Mouse (Mus musculus) urinary bladder, postnatal 0 days (tissue): ENCODE results near the gene Zfp706. TPM values are rescaled to one million over a fixed set of nuclear protein-coding genes. Genes with fewer than 3 reads are reported as not detected.

Source experiments
- polyA plus RNA-seq: library from polyadenylated mRNA; unstranded; fragments of >200 nt; fragmentation: Nextera tagmentation; extraction: Ambion mirVana; gene quantifications from 2 replicates; pipeline ENCODE4 v1.2.1, GENCODE M21; 2015

Zfp706 gene
- polyA plus RNA-seq, result 314 and 356 TPM in 2 replicates

GRCm38 (mm10) chr15:37007233-37007958 is at the start of gene Zfp706:
Zfp706 (minus strand) TSS chr15:37007773.

